Mouse (Mus musculus) CH12.LX (cell line): ENCODE data around the gene Gm2016. TPM values are rescaled to one million over a fixed set of nuclear protein-coding genes. Genes with fewer than 3 reads are reported as not detected.
"Not testable (repeated sequence)": the region's sequence is repeated elsewhere in the genome, so short reads cannot be mapped to it uniquely, and the experiment has no call there.

Experiments used
- DNase-seq: peaks from one replicate; pipeline ENCODE4 v3.0.0-alpha.2; 2013; ENCODE audit errors: extremely low read depth
- H3K27ac ChIP-seq: 2 replicates; pipeline ENCODE4 v1.5.1; 2012; ENCODE audit warnings: low read depth, mild to moderate bottlenecking, control low read depth, moderate library complexity; ENCODE audit not compliant: insufficient read depth
- H3K27me3 ChIP-seq: replicated peaks from 2 replicates; pipeline ENCODE3; 2012; ENCODE audit warnings: inconsistent platforms
- H3K36me3 ChIP-seq, 2 experiments: replicated peaks in 1 of 2; 2 replicates each; pipeline versions ENCODE3 to v1.6.1; 2012; ENCODE audit warnings: inconsistent platforms in 1 of 2, low read length in 1 of 2, mild to moderate bottlenecking in 1 of 2, mixed read lengths in 1 of 2, moderate library complexity in 1 of 2; ENCODE audit not compliant: control insufficient read depth in 1 of 2, insufficient read depth in 1 of 2
- H3K4me1 ChIP-seq, 2 experiments: 2 replicates each; pipeline ENCODE4 v1.6.1; 2012; ENCODE audit warnings: inconsistent platforms in 1 of 2, moderate library complexity in 1 of 2; ENCODE audit not compliant: insufficient read depth in 2 of 2, control insufficient read depth in 1 of 2
- H3K4me2 ChIP-seq: 2 replicates; pipeline ENCODE4 v1.6.1; 2012; ENCODE audit warnings: low read depth, mild to moderate bottlenecking, control low read depth; ENCODE audit not compliant: poor library complexity, insufficient read depth, severe bottlenecking
- H3K4me3 ChIP-seq, 3 experiments: fragments of 150-350 bp in 1 of 3; sonication (generic) in 1 of 3; replicated peaks in 1 of 3; 2 replicates each; pipeline versions ENCODE3 to v1.5.1; 2011 to 2012; ENCODE audit warnings: low read depth in 2 of 3, low read length in 2 of 3, mild to moderate bottlenecking in 2 of 3, moderate library complexity in 2 of 3, control low read depth in 1 of 3, improper control_type of control experiment in 1 of 3, inconsistent platforms in 1 of 3, mixed read lengths in 1 of 3; ENCODE audit not compliant: poor library complexity in 1 of 3
- H3K79me2 ChIP-seq: replicated peaks from 2 replicates; pipeline ENCODE4 v1.6.1; 2012; ENCODE audit warnings: mild to moderate bottlenecking, moderate library complexity; ENCODE audit not compliant: control insufficient read depth, poor library complexity, insufficient read depth, severe bottlenecking; ENCODE audit errors: extremely low read depth
- H3K9ac ChIP-seq: 2 replicates; pipeline ENCODE4 v1.6.1; 2012; ENCODE audit warnings: low read depth, mild to moderate bottlenecking, control low read depth, moderate library complexity; ENCODE audit not compliant: insufficient read depth
- H3K9me3 ChIP-seq: replicated peaks from 2 replicates; pipeline ENCODE3; 2012; ENCODE audit warnings: low read length, inconsistent platforms, mixed read lengths
- dilution Hi-C: fragments of 300-500 bp; cut with MboI; formaldehyde crosslinking; loops from 2 replicates; pipeline ENCODE4 v1.14.3; 2020; ENCODE audit warnings: low sequenced_read_pairs; ENCODE audit not compliant: extremely low pct_unique_long_range_greater_than_20kb, extremely low pct_ligation_motif_present
- in situ Hi-C: fragments of 300-500 bp; cut with MboI; formaldehyde crosslinking; loops from 3 replicates; pipeline ENCODE4 v1.14.3; 2019; ENCODE audit warnings: low sequenced_read_pairs, low pct_ligation_motif_present, low pct_unique_long_range_greater_than_20kb, mixed read lengths
- polyA plus RNA-seq: library from polyadenylated mRNA; unstranded; fragments of >175 nt; gene quantifications from 2 replicates; pipeline ENCODE4 v1.2.1, GENCODE M21; 2012; ENCODE audit warnings: low read depth; ENCODE audit not compliant: insufficient read length
- total RNA-seq, 2 experiments: library from RNA; depleted of rRNA; stranded (reverse); fragments of 300-350 nt in 1 of 2; fragments of >200 nt in 1 of 2; gene quantifications; 2 replicates each; pipeline ENCODE4 v1.2.3; 2012 to 2014

The Gm2016 gene
- total and polyA plus RNA-seq, 3 experiments = not detected

- H3K4me1 ChIP-seq, H3K27me3 ChIP-seq, dilution Hi-C loops, H3K9me3 ChIP-seq, in situ Hi-C loops, H3K9ac ChIP-seq, H3K4me3 ChIP-seq, H3K4me2 ChIP-seq, H3K79me2 ChIP-seq, H3K36me3 ChIP-seq, H3K27ac ChIP-seq, DNase-seq: not testable (repeated sequence)
Observed at GRCm38 (mm10) chr12:87864048-87864447, 9.8 kb upstream of the Gm2016 start.

GRCm38 (mm10) chr12:87895070-87895469, 21.2 kb downstream of the Gm2016 start, which contains the start of gene Gm2022:
TSS of gene Gm2022 (plus strand) at chr12:87895370.
- dilution Hi-C loops, H3K36me3 ChIP-seq, DNase-seq, H3K9ac ChIP-seq, H3K4me1 ChIP-seq, in situ Hi-C loops, H3K27me3 ChIP-seq, H3K9me3 ChIP-seq, H3K4me2 ChIP-seq, H3K27ac ChIP-seq, H3K79me2 ChIP-seq, H3K4me3 ChIP-seq: not testable (repeated sequence)

- in situ Hi-C loops, H3K27me3 ChIP-seq, DNase-seq: not testable (repeated sequence)
Observed at GRCm38 (mm10) chr12:87919721-87920120, 45.8 kb downstream of the Gm2016 start, which contains the start of gene Gm2035. TSS of gene Gm2035 (minus strand) at chr12:87919857.

More at GRCm38 (mm10) chr12:87919721-87920120, 45.8 kb downstream of the Gm2016 start, which contains the start of gene Gm2035:
- dilution Hi-C loops, H3K27ac ChIP-seq, H3K79me2 ChIP-seq, H3K9me3 ChIP-seq, H3K4me2 ChIP-seq, H3K9ac ChIP-seq, H3K4me3 ChIP-seq, H3K36me3 ChIP-seq, H3K4me1 ChIP-seq: not testable (repeated sequence)

Other genes with a start within 250 kb of the Gm2016 start
- gene Gm16381, start 229.5 kb upstream of the Gm2016 start, total RNA-seq (2012; rRNA removed) = not detected in 2 replicates
- not detected in 2 replicates for gene Gm16381, start 229.5 kb upstream of the Gm2016 start, total RNA-seq (2014; rRNA removed)
- gene Gm16381, start 229.5 kb upstream of the Gm2016 start, polyA plus RNA-seq = not detected in 2 replicates
- not detected in 2 replicates for gene Gm21319, start 98.3 kb upstream of the Gm2016 start, total RNA-seq (2012; rRNA removed)
- gene Gm21319, start 98.3 kb upstream of the Gm2016 start, total RNA-seq (2014; rRNA removed) = not detected in 2 replicates
- gene Gm21319, start 98.3 kb upstream of the Gm2016 start, polyA plus RNA-seq = not detected in 2 replicates
- gene Gm21936, start 78.6 kb upstream of the Gm2016 start, total RNA-seq (2012; rRNA removed) = not detected in 2 replicates
- gene Gm21936, start 78.6 kb upstream of the Gm2016 start, total RNA-seq (2014; rRNA removed) = not detected in 2 replicates
- gene Gm21936, start 78.6 kb upstream of the Gm2016 start, polyA plus RNA-seq = not detected in 2 replicates
- not detected in 2 replicates for gene BB287469, start 57.5 kb upstream of the Gm2016 start, total RNA-seq (2012; rRNA removed)
- not detected in 2 replicates for gene BB287469, start 57.5 kb upstream of the Gm2016 start, total RNA-seq (2014; rRNA removed)
- gene BB287469, start 57.5 kb upstream of the Gm2016 start, polyA plus RNA-seq = not detected in 2 replicates
- gene Gm2001, start 31.7 kb upstream of the Gm2016 start, total RNA-seq (2012; rRNA removed) = not detected in 2 replicates
- not detected in 2 replicates for gene Gm2001, start 31.7 kb upstream of the Gm2016 start, total RNA-seq (2014; rRNA removed)
- not detected in 2 replicates for gene Gm2001, start 31.7 kb upstream of the Gm2016 start, polyA plus RNA-seq
- gene Gm2022, start 21.3 kb downstream of the Gm2016 start, total RNA-seq (2012; rRNA removed) = not detected in 2 replicates
- gene Gm2022, start 21.3 kb downstream of the Gm2016 start, total RNA-seq (2014; rRNA removed) = not detected in 2 replicates
- gene Gm2022, start 21.3 kb downstream of the Gm2016 start, polyA plus RNA-seq = not detected in 2 replicates
- gene Gm2035, start 45.8 kb downstream of the Gm2016 start, total RNA-seq (2012; rRNA removed) = not detected in 2 replicates
- gene Gm2035, start 45.8 kb downstream of the Gm2016 start, total RNA-seq (2014; rRNA removed) = not detected in 2 replicates
- not detected in 2 replicates for gene Gm2035, start 45.8 kb downstream of the Gm2016 start, polyA plus RNA-seq
- gene Gm2042, start 80.0 kb downstream of the Gm2016 start, total RNA-seq (2012; rRNA removed) = not detected in 2 replicates
- not detected in 2 replicates for gene Gm2042, start 80.0 kb downstream of the Gm2016 start, total RNA-seq (2014; rRNA removed)
- gene Gm2042, start 80.0 kb downstream of the Gm2016 start, polyA plus RNA-seq = not detected in 2 replicates
- not detected in 2 replicates for gene Gm2075, start 137.8 kb downstream of the Gm2016 start, total RNA-seq (2012; rRNA removed)
- not detected in 2 replicates for gene Gm2075, start 137.8 kb downstream of the Gm2016 start, total RNA-seq (2014; rRNA removed)
- gene Gm2075, start 137.8 kb downstream of the Gm2016 start, polyA plus RNA-seq = not detected in 2 replicates
- gene Gm6803, start 144.7 kb downstream of the Gm2016 start, total RNA-seq (2012; rRNA removed) = not detected in 2 replicates
- gene Gm6803, start 144.7 kb downstream of the Gm2016 start, total RNA-seq (2014; rRNA removed) = not detected in 2 replicates
- not detected in 2 replicates for gene Gm6803, start 144.7 kb downstream of the Gm2016 start, polyA plus RNA-seq
- gene Gm2056, start 152.9 kb downstream of the Gm2016 start, total RNA-seq (2012; rRNA removed) = not detected in 2 replicates
- not detected in 2 replicates for gene Gm2056, start 152.9 kb downstream of the Gm2016 start, total RNA-seq (2014; rRNA removed)
- gene Gm2056, start 152.9 kb downstream of the Gm2016 start, polyA plus RNA-seq = not detected in 2 replicates
- not detected in 2 replicates for gene Gm16368, start 209.6 kb downstream of the Gm2016 start, total RNA-seq (2012; rRNA removed)
- gene Gm16368, start 209.6 kb downstream of the Gm2016 start, total RNA-seq (2014; rRNA removed) = not detected in 2 replicates
- gene Gm16368, start 209.6 kb downstream of the Gm2016 start, polyA plus RNA-seq = not detected in 2 replicates